Mouse (Mus musculus): ENCODE data around the gene Khsrp. TPM values are rescaled to one million over a fixed set of nuclear protein-coding genes. Genes with fewer than 3 reads are reported as not detected.

Gene Khsrp
- polyA plus RNA-seq (2015; fragmentation: Nextera tagmentation; extraction: Ambion mirVana) = 46.0 and 46.3 TPM in 2 replicates

DNA sequence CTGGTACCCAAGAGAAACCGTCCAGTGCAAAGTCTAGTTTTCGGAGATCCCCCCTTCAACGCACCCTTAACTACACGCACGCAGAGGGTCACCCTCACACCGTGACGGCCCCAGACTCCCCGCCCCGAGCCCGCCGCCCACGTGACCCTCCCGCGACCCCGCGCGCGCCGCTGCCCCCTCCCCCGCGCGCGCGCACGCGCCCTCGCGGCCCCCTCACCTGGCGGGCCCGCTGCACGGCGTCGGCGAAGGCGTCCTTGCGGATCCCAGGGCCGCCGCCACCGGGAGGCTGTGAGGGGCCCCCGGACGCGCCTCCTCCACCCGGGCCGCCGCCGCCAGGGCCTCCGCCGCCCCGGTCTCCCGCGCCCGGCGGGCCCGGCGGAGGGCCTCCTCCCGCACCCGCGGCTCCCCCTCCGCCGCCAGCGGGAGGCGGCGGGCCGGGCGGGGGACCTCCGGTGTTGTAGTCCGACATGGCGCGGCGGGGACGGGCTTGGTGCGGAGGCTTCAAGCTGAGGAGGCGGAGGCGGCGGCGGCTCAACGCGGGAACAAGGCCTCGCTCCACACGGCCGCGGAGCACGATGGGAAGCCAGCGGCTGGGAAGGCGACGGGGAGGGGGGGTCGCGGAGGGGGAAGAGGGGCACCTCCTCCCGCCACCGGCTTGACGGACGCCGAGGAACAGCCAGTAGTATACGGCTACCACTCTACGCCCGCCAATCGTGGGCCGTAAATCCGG lies at the start of gene Khsrp:
Gene Khsrp (minus strand): TSS at position 592 of the 730 bp plus-strand sequence.
- peak within 1 kb of the TSS; percentile 91 for H3K27ac ChIP-seq
- no peaks in the 10 kb centered on the region for H3K9me3 ChIP-seq
- peak within 1 kb of the TSS; percentile 99 for H3K9ac ChIP-seq
- peaks cover 21% of the 10 kb centered on the region for H3K4me1 ChIP-seq
- no peaks in the 10 kb centered on the region for H3K27me3 ChIP-seq
- peaks cover 30% of the 10 kb centered on the region for H3K36me3 ChIP-seq
- peak within 1 kb of the TSS; percentile 87 for H3K4me2 ChIP-seq (replicated peaks)
- peak within 1 kb of the TSS; percentile 91 for H3K4me3 ChIP-seq
- WGBS = under 1% methylated on average over 79 of the region's 99 CpGs
- no peak for ATAC-seq (ENCODE audit: low FRiP score, low read depth)

DNA sequence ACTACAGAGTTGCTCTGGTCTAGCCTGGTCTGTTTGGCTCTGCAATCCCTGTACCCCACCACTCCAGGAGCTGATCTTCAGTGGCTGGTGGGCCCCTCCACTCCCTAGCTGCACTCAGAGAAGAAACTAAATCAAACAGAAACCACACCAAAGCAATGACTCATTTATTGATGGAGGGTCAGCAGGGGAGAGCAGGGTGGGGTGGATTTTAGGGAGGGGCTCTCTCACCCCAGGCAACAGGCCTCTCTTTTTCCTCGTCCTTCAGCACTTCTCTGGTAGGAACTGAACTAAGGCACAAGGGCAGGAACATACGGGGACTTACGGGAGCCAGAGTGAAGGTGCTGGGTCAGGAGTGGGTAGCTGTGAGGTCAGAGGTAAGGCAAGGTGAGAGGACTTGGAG lies 48.6 kb upstream of the Khsrp start:
- Histone ChIP-seq H3K27ac (no peak overlapping the region), H3K36me3 (no peaks in the 10 kb centered on the region), H3K9me3 (no peaks in the 10 kb centered on the region), H3K9ac (no peak overlapping the region), H3K4me3 (no peak overlapping the region), H3K27me3 (no peaks in the 10 kb centered on the region), H3K4me1 (peaks cover 7% of the 10 kb centered on the region; the same call in 1 of the 2 replicates), H3K4me2 (replicated peaks) (no peak overlapping the region)
- WGBS = 66% methylated on average over 3 of the region's 3 CpGs
- no peak for ATAC-seq (ENCODE audit: low FRiP score, low read depth)

DNA sequence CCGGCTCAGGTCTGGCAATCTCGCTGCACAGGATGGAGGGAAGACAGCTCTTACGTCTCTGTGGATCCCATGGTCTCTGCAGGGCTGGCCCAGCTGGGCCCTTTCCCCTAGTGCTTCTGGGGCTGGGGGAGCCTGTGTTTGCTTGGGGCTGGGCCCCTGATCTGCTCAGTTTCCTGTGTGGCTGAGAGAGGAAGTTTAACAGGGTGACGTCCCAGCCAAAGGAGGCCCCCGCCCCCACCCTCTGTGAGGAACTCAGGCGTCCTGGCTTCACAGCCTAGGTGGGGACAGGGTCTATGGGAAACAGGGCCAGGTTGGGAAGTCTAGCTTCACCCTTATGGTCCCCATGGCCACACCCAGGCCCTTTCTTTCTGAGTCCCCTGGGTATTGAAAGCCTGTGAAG lies 47.0 kb upstream of the Khsrp start, which contains the start of gene Dennd1c:
Gene Dennd1c (minus strand): TSS at position 179 of the 400 bp plus-strand sequence.
- no peak within 1 kb of the TSS for H3K27ac ChIP-seq
- 37% methylated on average over 6 of the region's 6 CpGs for WGBS
- no peaks in the 10 kb centered on the region for H3K9me3 ChIP-seq
- no peak within 1 kb of the TSS for H3K4me3 ChIP-seq
- no peak within 1 kb of the TSS for H3K9ac ChIP-seq
- H3K27me3 ChIP-seq = peaks cover 4% of the 10 kb centered on the region; the same call in 1 of the 2 replicates
- no peaks in the 10 kb centered on the region for H3K36me3 ChIP-seq
- peaks cover 7% of the 10 kb centered on the region; the same call in 1 of the 2 replicates for H3K4me1 ChIP-seq
- no peak within 1 kb of the TSS for H3K4me2 ChIP-seq (replicated peaks)
- ATAC-seq (ENCODE audit: low FRiP score, low read depth) = no peak

DNA sequence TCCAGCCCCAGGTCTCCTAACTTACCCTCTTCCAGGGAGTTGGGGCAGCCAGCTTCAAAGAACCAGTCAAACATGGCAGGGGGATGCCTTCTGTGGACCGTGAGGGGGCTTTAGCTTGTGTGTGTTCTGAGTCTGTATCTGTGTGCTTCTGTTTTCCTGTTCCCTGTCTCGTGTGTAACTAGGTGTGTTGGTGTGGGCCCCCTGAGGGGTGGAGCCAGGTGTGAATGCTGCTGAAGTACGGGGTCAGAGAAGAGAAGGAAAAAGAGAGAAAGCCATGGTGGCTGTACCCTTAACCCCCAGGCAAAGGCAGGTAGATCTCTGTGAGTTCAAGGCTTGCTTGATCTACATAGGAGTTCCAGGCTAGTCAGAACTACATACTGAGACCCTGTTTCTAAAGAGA lies 45.6 kb upstream of the Khsrp start:
- 49% methylated on average over 3 of the region's 3 CpGs for WGBS
- Histone ChIP-seq H3K4me1 (peaks cover 7% of the 10 kb centered on the region; the same call in 1 of the 2 replicates), H3K4me3 (no peak overlapping the region), H3K4me2 (replicated peaks) (no peak overlapping the region), H3K9ac (no peak overlapping the region), H3K27me3 (peaks cover 7% of the 10 kb centered on the region; the same call in 1 of the 2 replicates), H3K36me3 (no peaks in the 10 kb centered on the region), H3K9me3 (no peaks in the 10 kb centered on the region), H3K27ac (no peak overlapping the region)
- no peak for ATAC-seq (ENCODE audit: low FRiP score, low read depth)

DNA sequence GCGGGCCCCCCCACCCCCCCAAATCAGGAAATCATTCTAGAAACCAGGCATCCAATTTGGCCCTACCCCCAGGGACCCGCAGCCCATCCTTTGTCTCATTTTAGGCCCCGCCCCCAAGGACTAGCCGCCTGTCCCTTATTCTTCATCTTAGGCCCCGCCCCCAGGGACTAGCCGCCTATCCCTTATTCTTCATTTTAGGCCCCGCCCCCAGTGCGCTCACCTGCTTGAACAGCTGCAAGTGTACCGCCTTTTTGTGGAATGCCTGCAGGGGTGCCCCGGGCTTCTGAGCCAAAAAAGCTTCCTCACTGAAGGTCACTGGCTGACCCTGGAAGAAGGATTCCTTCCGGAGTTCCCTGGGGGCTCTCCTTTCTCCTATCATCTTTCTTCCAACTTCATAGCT lies 39.4 kb upstream of the Khsrp start:
- ATAC-seq (ENCODE audit: low FRiP score, low read depth) = no peak
- 7% methylated on average over 11 of the region's 11 CpGs for WGBS
- H3K4me2 ChIP-seq (replicated peaks) = no peak overlapping the region

DNA sequence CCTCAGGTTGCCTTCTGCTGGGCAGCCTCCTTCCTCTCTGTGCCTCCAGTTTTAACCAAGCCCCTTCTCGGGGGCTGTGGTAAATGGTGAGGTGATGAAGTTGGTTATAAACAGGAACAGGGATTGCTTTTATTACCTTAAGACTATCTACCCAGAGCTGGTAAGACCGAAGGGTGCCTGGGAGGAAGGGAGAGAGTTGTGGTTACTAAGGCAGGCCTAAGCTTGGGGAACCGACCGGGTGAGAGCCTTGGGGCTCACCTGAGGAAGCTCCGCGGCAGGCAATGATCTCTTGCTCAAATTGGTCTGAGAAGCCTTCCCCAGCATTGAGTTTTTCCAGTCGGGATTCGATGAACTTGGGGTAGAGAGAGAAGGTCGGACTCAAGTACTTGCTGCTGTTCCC lies 39.0 kb upstream of the Khsrp start:
- no peak overlapping the region for H3K4me3 ChIP-seq
- H3K9me3 ChIP-seq = no peaks in the 10 kb centered on the region
- no peaks in the 10 kb centered on the region for H3K36me3 ChIP-seq
- no peak overlapping the region for H3K27ac ChIP-seq
- no peak overlapping the region for H3K4me2 ChIP-seq (replicated peaks)
- no peak for ATAC-seq (ENCODE audit: low FRiP score, low read depth)
- 10% methylated on average over 9 of the region's 9 CpGs for WGBS
- no peak overlapping the region for H3K9ac ChIP-seq
- H3K27me3 ChIP-seq = peaks cover 62% of the 10 kb centered on the region
- H3K4me1 ChIP-seq = no peaks in the 10 kb centered on the region

More for the DNA sequence above, 39.4 kb upstream of the Khsrp start:
- H3K9ac ChIP-seq = no peak overlapping the region
- no peaks in the 10 kb centered on the region for H3K36me3 ChIP-seq
- H3K27ac ChIP-seq = no peak overlapping the region
- H3K27me3 ChIP-seq = peaks cover 57% of the 10 kb centered on the region
- H3K9me3 ChIP-seq = no peaks in the 10 kb centered on the region
- no peaks in the 10 kb centered on the region for H3K4me1 ChIP-seq
- H3K4me3 ChIP-seq = no peak overlapping the region

DNA sequence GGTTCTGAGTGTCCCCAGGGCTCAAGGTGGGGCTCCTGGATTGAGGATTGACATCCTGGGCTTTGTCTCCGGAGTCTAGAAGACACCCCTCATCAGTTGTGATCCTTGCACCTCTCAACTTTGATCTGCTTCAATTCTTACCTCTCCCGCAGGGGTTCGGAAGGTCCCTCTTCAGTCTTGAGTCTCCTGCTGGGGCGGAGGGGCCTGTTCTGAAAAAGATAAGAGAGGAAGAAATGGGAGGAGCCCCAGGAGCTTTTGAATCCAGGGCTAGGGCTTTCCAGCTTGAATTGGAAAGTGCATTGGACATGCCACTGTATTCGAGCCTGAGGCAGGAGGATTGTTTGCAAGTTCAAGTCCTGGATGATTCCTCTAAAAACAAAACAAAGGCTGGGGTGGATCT lies 35.6 kb upstream of the Khsrp start:
- Histone ChIP-seq H3K9me3 (no peaks in the 10 kb centered on the region), H3K4me2 (replicated peaks) (no peak overlapping the region), H3K36me3 (no peaks in the 10 kb centered on the region), H3K27ac (no peak overlapping the region), H3K4me3 (no peak overlapping the region), H3K4me1 (0 out of 2 replicates have a peak, but pooled peaks cover 7% of the 10 kb centered on the region), H3K27me3 (peaks cover 87% of the 10 kb centered on the region), H3K9ac (no peak overlapping the region)
- ATAC-seq (ENCODE audit: low FRiP score, low read depth) = no peak
- WGBS = 66% methylated on average over 5 of the region's 5 CpGs

DNA sequence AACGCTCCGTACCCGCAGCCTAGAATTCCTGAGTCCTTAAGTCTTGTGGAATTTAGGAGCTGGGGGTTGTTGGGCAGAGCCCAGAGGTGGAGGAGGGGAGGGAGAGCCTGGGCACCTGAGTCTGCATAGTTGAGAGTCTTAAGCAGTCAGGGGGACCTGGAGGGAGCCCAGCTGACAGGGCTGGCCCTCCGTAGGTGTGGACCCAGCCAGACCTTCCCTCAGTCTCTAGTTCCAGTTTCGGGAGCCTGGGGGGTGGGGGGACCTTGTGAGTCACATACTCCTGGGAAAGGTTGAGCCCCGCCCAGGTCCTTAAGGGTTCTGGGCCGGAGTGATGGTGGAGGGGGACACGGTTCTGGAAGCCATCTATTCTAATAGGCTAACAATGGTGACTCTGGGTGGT lies 31.7 kb upstream of the Khsrp start:
- 6% methylated on average over 8 of the region's 8 CpGs for WGBS
- H3K4me2 ChIP-seq (replicated peaks) = no peak overlapping the region
- H3K4me3 ChIP-seq = no peak overlapping the region
- H3K9ac ChIP-seq = no peak overlapping the region
- no peaks in the 10 kb centered on the region for H3K9me3 ChIP-seq
- peaks cover 23% of the 10 kb centered on the region for H3K4me1 ChIP-seq
- ATAC-seq (ENCODE audit: low FRiP score, low read depth) = no peak
- peaks cover 81% of the 10 kb centered on the region for H3K27me3 ChIP-seq
- H3K36me3 ChIP-seq = no peaks in the 10 kb centered on the region
- H3K27ac ChIP-seq = no peak overlapping the region

DNA sequence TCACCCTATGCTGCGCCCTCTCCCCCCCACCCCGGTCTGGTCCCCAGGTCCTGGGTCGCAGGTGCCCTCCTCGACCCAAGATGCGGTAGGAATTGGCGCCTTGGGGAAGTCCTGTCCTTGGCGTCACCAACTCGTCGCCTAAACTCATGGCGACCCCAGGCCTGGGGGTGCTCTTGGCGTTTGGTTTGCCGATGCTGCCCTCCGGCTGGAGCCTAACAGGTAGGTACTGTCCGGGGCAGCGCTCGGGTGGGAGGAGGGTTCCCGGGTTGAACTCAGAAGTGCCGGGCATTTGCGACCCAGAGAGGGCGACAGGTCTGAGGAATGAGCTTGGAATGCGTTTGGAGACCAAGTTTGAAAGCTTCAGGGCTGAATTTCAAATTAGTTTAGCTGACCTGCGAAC lies 31.2 kb upstream of the Khsrp start:
- Histone ChIP-seq H3K4me2 (replicated peaks) (peak overlapping the region; percentile 48), H3K4me3 (peak overlapping the region; percentile 29), H3K9me3 (no peaks in the 10 kb centered on the region), H3K27me3 (peaks cover 83% of the 10 kb centered on the region), H3K36me3 (no peaks in the 10 kb centered on the region), H3K9ac (0 out of 2 replicates have a peak overlapping the region, but pooled peaks have one; percentile 13), H3K27ac (no peak overlapping the region), H3K4me1 (peaks cover 23% of the 10 kb centered on the region)
- no peak for ATAC-seq (ENCODE audit: low FRiP score, low read depth)
- WGBS = under 1% methylated on average over 22 of the region's 22 CpGs

DNA sequence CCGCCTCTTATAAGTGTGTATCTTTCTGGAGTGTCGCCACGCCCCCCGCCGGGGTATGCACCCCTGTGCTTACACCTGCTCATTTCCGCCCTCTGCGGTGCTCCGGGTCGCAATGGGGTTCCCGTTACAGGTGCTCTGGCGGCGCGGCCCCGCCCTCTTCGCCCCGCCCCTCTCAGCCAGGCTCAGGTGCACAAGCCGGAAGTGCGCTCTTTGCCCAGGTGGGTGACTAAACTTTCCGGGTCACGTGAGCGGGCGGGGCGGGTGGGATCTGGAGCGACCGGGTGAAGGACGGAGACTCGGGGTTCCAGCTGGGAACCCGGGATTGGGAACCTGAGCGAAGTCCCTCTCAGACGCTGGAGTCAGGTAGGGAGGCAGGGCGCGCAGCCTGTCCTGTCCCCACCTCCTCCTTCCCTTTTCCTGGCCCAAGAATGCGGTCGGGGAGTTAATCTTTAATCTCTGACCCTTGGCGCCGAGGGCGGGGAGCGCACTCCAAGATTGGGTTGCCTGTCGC lies 30.7 kb upstream of the Khsrp start:
- no peak overlapping the region for H3K9ac ChIP-seq
- H3K27me3 ChIP-seq = peaks cover 80% of the 10 kb centered on the region
- no peak for ATAC-seq (ENCODE audit: low FRiP score, low read depth)
- peak overlapping the region; percentile 29 for H3K4me3 ChIP-seq
- under 1% methylated on average over 39 of the region's 39 CpGs for WGBS
- H3K36me3 ChIP-seq = 0 out of 2 replicates have a peak, but pooled peaks cover 2% of the 10 kb centered on the region
- H3K4me2 ChIP-seq (replicated peaks) = peak overlapping the region; percentile 48
- H3K4me1 ChIP-seq = peaks cover 23% of the 10 kb centered on the region
- H3K9me3 ChIP-seq = no peaks in the 10 kb centered on the region
- no peak overlapping the region for H3K27ac ChIP-seq

DNA sequence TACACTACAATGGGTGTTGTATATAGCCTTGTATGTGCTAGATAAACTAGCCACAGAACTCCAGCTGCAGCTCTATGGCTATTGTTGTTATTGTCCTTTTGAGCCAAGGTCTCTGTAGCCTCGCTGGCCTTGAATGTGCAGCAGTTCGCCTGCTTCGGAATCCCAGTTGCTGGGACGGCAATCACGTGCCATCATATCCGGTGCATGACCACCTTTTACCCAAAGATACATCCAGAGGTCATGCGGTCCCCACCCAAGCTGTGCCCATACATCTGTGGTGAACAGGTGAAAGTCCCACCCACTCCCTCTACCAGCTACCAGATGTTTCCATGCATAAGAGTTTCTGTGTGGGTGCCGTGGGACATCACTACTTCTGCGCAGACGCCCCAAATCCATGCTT lies 29.7 kb upstream of the Khsrp start:
- Histone ChIP-seq H3K4me3 (peak overlapping the region; percentile 71; the same call in 1 of the 2 replicates), H3K4me1 (peaks cover 23% of the 10 kb centered on the region), H3K27ac (no peak overlapping the region), H3K27me3 (peaks cover 71% of the 10 kb centered on the region), H3K9ac (no peak overlapping the region), H3K36me3 (0 out of 2 replicates have a peak, but pooled peaks cover 2% of the 10 kb centered on the region), H3K4me2 (replicated peaks) (peak overlapping the region; percentile 81), H3K9me3 (no peaks in the 10 kb centered on the region)
- ATAC-seq (ENCODE audit: low FRiP score, low read depth) = no peak
- 41% methylated on average over 10 of the region's 10 CpGs for WGBS

DNA sequence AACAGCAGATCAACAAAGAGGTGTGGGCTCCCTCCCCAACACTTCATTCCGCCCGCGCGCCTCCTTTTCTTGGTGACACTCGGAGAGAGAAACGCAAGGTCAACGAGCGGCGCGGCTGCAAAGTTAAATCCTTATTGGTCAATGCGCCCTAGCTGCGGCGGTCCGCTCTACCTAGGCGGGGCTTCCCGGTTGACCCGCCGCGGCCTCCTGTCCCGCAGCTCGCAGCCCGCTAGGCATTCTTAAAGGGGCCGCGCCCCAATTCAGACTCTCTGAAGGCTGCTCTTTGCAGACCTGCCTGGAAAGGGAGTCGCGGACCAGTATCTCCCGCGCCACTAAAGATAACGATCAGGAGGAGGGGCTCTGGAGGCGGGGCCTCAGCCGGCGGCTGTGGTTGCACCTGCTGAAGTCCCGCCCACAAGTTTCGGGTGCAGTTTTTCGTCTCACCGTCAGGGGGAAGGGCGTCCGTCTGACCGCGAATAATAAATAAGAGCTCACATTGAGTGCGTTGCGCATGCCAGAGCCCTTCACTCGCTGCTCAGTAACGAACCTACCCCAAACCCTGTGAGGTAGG lies 29.0 kb upstream of the Khsrp start:
- H3K9me3 ChIP-seq = no peaks in the 10 kb centered on the region
- H3K4me3 ChIP-seq = peak overlapping the region; percentile 71
- ATAC-seq (ENCODE audit: low FRiP score, low read depth) = peak; percentile 93
- no peak overlapping the region for H3K9ac ChIP-seq
- WGBS = under 1% methylated on average over 44 of the region's 44 CpGs
- H3K4me1 ChIP-seq = peaks cover 23% of the 10 kb centered on the region
- H3K27ac ChIP-seq = no peak overlapping the region
- H3K27me3 ChIP-seq = peaks cover 63% of the 10 kb centered on the region
- H3K4me2 ChIP-seq (replicated peaks) = peak overlapping the region; percentile 81
- H3K36me3 ChIP-seq = 0 out of 2 replicates have a peak, but pooled peaks cover 2% of the 10 kb centered on the region
